Mouse (Mus musculus) B cell, adult 67 days (primary cell): ENCODE measurements around the gene Samd15. TPM values are rescaled to one million over a fixed set of nuclear protein-coding genes. Genes with fewer than 3 reads are reported as not detected.

ENCODE experiments used
- total RNA-seq, 2 experiments: library from RNA; stranded (reverse); gene quantifications; 4 replicates each; pipeline ENCODE4 v1.2.4; 2023

Gene Samd15
- 1 to 10 TPM; 1.3 to 2.2 TPM for total RNA-seq

GRCm38 (mm10) chr12:87199206-87199972, at the start of gene Samd15:
TSS of gene Samd15 (plus strand) at chr12:87199723.

GRCm38 (mm10) chr12:87199973-87200586, 557 bp downstream of the Samd15 start, which contains the start of gene Tmed8:
TSS of gene Tmed8 (minus strand) at chr12:87200454.

GRCm38 (mm10) chr12:87238632-87239031, 39.1 kb downstream of the Samd15 start, which contains the start of gene Noxred1:
TSS of gene Noxred1 (minus strand) at chr12:87238732.

Other genes starting within 250 kb of the Samd15 start
- gene Zdhhc22, start 209.3 kb upstream of the Samd15 start, total RNA-seq = not detected
- gene Tmem63c, start 178.4 kb upstream of the Samd15 start, total RNA-seq = not detected
- gene Ngb, start 97.2 kb upstream of the Samd15 start, total RNA-seq = under 1 TPM; 0.55 to 0.56 TPM
- 10 to 100 TPM; 17.2 to 20.8 TPM for gene Gstz1, start 52.6 kb upstream of the Samd15 start, total RNA-seq
- 1 to 10 TPM; 7.0 to 7.3 TPM for gene Pomt2, start 51.8 kb upstream of the Samd15 start, total RNA-seq
- 10 to 100 TPM; 41.6 to 43.2 TPM for gene Tmed8, start 731 bp downstream of the Samd15 start, total RNA-seq
- 10 to 100 TPM in 1 of 2 experiments, 1 to 10 TPM in 1; 9.0 to 12.5 TPM for gene Noxred1, start 39.0 kb downstream of the Samd15 start, total RNA-seq
- gene Vipas39, start 66.5 kb downstream of the Samd15 start, total RNA-seq = 10 to 100 TPM; 42.7 to 43.9 TPM
- 100 to 1,000 TPM; 100 to 141 TPM for gene Ahsa1, start 66.8 kb downstream of the Samd15 start, total RNA-seq
- gene Ism2, start 100.0 kb downstream of the Samd15 start, total RNA-seq = not detected
- gene Sptlc2, start 188.6 kb downstream of the Samd15 start, total RNA-seq = 10 to 100 TPM; 85.3 to 95.0 TPM
- gene Slirp, start 244.2 kb downstream of the Samd15 start, total RNA-seq = 10 to 100 TPM; 42.5 to 54.8 TPM
- 100 to 1,000 TPM in 1 of 2 experiments, 10 to 100 TPM in 1; 81.2 to 104 TPM for gene Alkbh1, start 244.3 kb downstream of the Samd15 start, total RNA-seq